Mouse (Mus musculus): ENCODE measurements around the gene Incenp. TPM values are rescaled to one million over a fixed set of nuclear protein-coding genes. Genes with fewer than 3 reads are reported as not detected.
A peak's percentile ranks its signal among the peaks of the same experiment; 100 is the strongest.
"Not testable (repeated sequence)": the region's sequence is repeated elsewhere in the genome, so short reads cannot be mapped to it uniquely, and the experiment has no call there.

Incenp gene
- total RNA-seq, 2 experiments from 2014 or later: 4.5 to 4.7 TPM

- no peak for DNase-seq
Observed at GRCm38 (mm10) chr19:9918176-9918861, 19.0 kb upstream of the Incenp start.

- no peak for DNase-seq
Observed at GRCm38 (mm10) chr19:9917727-9918126, 18.4 kb upstream of the Incenp start.

- DNase-seq: peak; percentile 40
Observed at GRCm38 (mm10) chr19:9915935-9916334, 16.6 kb upstream of the Incenp start.

GRCm38 (mm10) chr19:9914346-9914745, 15.0 kb upstream of the Incenp start:
- no peak for DNase-seq

- DNase-seq: no peak
Observed at GRCm38 (mm10) chr19:9913784-9914183, 14.4 kb upstream of the Incenp start.

- DNase-seq: peak; percentile 15
Observed at GRCm38 (mm10) chr19:9911314-9911754, 12.0 kb upstream of the Incenp start.

- no peak for DNase-seq
Observed at GRCm38 (mm10) chr19:9909351-9909750, 10.0 kb upstream of the Incenp start.

- not testable (repeated sequence) for DNase-seq
Observed at GRCm38 (mm10) chr19:9900696-9901095, 1.3 kb upstream of the Incenp start.

- no peak for DNase-seq
Observed at GRCm38 (mm10) chr19:9899780-9900146, 412 bp upstream of the Incenp start.

GRCm38 (mm10) chr19:9898339-9899066, 848 bp downstream of the Incenp start:
- no peak for DNase-seq

- no peak for DNase-seq
Observed at GRCm38 (mm10) chr19:9896067-9896466, 3.3 kb downstream of the Incenp start.

GRCm38 (mm10) chr19:9886771-9887170, 12.6 kb downstream of the Incenp start:
- no peak for DNase-seq

GRCm38 (mm10) chr19:9886348-9886747, 13.0 kb downstream of the Incenp start:
- DNase-seq: no peak

GRCm38 (mm10) chr19:9878186-9878835, 21.0 kb downstream of the Incenp start:
- no peak for DNase-seq

- DNase-seq: no peak
Observed at GRCm38 (mm10) chr19:9865466-9865865, 33.9 kb downstream of the Incenp start.

GRCm38 (mm10) chr19:9864856-9865255, 34.5 kb downstream of the Incenp start:
- DNase-seq: no peak

- DNase-seq: not testable (repeated sequence)
Observed at GRCm38 (mm10) chr19:9860821-9861220, 38.5 kb downstream of the Incenp start.

- not testable (repeated sequence) for DNase-seq
Observed at GRCm38 (mm10) chr19:9849368-9850075, 49.8 kb downstream of the Incenp start.

GRCm38 (mm10) chr19:9847262-9847661, 52.1 kb downstream of the Incenp start, which contains the start of gene Scgb2a2:
TSS of gene Scgb2a2 (plus strand) at chr19:9847562.
- no peak for DNase-seq

- DNase-seq: no peak
Observed at GRCm38 (mm10) chr19:9837341-9837715, 62.0 kb downstream of the Incenp start.

- peak; percentile 16 for DNase-seq
Observed at GRCm38 (mm10) chr19:9836581-9837340, 62.6 kb downstream of the Incenp start.

Data from gastrocnemius, postnatal 25 days (tissue).